Mouse (Mus musculus): ENCODE measurements around the gene Cmip.

The Cmip gene

DNA sequence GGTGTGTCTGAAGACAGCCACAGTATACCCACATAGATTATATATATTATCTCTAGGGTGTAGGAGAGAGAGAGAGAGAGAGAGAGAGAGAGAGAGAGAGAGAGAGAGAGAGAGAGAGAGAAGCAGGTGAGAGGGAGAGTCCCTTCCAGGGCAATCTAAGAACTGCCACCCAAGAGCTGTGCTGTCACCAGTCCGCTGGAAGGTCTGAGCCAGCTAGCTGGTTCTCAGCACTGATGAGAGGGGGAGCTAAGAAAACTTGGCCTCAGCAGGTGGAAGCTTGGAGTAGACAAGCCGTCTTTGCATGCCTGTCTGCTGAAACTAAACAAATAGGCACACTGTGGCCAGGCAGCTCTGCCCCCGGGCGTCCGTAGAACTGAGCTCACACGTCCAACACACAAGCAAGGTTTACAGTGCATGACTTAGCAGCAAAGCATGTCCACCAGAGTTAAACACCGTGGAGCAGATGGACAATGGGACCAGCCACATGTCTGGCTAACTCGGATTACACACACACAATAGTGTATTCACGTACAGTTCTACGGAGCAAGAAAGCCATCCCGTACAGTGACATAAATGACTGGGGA lies 205.9 kb downstream of the Cmip start:
- no peak for DNase-seq (ENCODE audit: low read depth, low spot score)

DNA sequence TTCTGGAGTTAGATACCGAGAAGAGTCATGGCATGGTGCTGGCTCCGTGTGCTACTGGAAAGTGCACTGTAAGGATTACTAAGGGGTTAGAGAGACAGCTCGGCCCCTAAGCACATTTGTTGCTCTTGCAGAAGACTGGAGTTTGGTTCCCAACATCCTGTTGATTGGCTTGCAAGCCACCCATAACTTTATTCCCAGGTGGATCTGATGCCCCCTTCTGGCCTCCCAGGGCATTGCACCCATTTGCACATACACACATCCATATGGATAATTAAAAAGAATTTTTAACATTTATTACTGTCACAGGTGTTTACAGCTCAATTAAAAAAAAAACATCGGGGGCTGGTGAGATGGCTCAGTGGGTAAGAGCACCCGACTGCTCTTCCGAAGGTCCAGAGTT lies 207.7 kb downstream of the Cmip start:
- DNase-seq (ENCODE audit: low read depth, low spot score) = no peak

DNA sequence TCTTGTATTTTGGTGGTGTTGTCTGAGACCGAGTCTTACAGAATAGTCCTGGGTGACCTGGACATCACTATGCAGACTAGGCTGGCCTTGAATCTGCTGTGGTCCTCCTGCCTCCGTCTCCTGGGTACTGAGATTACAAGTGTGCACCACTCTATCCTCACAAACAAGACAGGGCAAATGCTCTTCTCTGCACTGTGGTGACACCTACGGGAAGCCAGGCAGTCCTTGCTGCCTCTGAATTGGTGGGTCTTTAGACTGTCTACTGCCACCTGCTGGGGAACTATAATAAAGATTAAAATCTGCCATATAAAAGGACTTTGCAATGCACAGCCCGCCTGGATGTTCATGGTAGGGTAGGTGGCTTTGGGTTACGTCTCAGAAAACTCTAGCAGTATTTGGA lies 208.4 kb downstream of the Cmip start:
- DNase-seq (ENCODE audit: low read depth, low spot score) = peak; percentile 76

DNA sequence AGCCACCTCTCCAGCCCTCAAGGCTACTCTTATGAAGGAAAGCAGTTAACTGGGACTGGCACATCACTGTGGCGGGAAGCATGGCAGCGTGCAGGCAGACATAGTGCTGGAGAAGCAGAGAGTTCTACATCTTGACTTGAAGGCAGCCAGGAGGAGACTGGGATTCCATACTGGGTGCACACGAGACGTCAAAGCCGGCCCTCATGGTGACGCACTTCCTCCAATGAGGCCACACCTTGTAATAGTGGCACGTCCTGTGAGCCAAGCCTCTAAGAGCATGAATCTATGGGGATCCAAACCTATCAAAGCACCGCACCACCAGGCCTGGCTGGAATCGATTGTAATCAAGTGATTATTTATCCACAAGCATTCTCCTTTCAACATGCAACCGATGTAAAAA lies 210.6 kb downstream of the Cmip start:
- no peak for DNase-seq (ENCODE audit: low read depth, low spot score)

DNA sequence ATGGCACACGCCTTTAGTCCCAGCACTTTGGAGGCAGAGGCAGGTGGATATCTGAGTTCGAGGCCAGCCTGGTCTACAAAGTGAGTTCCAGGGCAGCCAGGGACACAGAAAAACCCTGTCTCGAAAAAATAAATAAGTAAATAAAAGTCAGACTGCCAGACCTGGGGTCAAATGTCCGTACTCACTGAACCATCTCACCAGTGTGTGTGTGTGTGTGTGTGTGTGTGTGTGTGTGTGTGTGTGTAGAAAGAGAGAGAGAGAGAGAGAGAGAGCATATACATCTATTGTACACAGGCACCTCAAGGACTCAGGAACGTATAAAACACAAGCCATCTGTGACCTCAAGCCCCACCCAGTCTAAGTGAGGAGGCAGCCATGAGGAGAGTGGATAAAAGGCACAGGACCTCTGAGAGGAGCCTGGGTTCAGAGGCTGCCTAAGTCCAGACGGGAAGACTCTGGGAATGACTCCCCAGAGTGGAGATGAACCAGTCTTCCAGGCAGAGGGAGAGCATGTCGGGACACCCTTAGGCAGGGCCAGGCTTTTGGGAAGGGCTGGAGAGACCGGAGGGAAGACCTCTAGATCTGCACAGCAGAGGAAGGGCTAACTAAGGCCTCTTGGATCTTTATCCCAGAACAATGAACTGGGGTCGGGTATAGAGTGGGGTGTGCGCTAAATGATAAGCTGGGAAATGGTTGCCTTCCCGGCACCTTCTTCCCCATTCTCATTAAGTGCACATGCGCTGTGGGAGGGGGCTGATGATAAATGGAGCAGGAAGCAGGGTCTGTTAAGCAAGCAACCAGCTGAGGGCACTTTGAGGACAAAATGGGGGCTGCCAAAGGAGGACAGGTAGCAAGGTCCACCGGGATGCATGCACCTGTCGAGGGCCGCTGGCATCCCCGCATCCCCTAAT lies 212.8 kb downstream of the Cmip start:
- DNase-seq (ENCODE audit: low read depth, low spot score) = no peak

DNA sequence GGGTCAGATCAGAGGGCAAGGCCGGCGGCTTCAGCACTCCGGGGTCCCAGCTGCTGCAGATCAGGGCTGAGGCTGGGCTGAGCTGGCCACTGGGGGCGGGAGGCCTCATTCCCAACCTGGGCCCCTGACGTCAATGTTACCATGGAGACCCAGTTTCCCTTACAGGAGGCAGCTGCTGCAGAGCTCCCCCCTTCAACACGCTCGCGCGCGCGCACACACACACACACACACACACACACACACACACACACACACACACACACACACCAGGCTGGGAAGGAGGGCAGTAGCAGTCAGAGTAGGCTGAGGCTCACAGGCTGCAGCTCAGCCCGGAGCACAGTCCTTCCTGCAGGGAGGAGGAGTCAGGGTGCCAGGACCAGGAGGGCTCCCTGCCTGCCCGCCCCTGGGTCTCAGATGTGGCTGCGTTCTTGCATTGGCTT lies 213.5 kb downstream of the Cmip start:
- peak; percentile 89 for DNase-seq (ENCODE audit: low read depth, low spot score)

DNA sequence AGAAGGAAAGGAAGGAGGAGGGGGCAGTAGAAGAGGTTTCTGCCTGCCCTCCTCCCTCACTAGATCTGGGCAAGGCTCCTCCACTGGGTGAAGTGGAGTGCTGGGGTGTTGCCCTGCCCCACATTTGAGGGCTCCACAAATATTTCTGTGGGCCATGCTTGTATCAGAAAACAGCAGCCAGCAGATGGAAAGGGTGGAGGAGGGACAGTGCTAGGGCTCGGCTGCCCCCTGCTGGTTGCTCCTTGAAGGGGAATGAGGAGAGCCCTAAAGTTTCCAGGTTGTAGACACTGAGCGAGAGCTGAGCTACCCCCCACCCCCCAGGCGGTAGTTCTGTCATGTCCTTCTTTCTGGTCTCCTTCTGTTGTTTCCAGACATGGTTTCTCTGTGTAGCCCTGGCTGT lies 214.3 kb downstream of the Cmip start:
- DNase-seq (ENCODE audit: low read depth, low spot score) = peak; percentile 71

DNA sequence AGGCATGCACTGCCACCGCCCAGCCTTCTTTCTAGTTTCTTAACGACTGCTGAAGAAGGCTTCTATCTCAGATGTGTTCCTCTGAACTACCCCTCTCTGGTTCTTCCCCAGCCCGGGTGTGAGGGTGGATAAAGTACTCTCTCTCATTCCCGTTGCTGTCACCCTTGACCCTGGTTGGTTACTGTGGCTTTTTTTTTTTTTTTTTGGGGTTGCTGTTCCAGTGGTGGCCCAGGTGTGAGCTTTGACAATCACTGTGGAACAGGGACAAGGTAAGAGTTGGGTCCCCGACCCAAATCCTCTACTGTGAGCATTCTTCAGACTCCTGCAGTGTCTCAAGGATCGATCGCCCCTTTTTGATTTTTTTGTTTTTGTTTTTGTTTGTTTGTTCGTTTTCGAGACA lies 214.8 kb downstream of the Cmip start:
- DNase-seq (ENCODE audit: low read depth, low spot score) = no peak

DNA sequence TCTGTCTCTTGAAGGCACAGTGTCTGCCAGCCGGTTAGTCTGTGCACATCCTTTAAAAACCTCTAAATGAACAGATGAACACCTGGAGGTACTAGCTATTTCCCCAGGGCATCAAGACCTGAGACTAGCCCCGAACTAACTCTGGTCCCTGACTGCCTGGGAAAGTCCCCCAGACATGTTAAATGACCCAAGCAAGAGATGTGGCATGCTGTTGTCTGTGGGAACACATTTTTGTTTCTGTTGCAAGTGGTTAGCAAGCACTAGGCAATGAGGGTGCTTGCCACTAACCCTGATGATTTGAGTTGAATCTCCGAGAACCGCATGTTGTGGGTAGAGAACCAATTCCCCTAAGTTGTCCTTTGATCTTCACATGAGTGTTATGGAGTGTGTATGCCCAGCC lies 215.5 kb downstream of the Cmip start:
- no peak for DNase-seq (ENCODE audit: low read depth, low spot score)

DNA sequence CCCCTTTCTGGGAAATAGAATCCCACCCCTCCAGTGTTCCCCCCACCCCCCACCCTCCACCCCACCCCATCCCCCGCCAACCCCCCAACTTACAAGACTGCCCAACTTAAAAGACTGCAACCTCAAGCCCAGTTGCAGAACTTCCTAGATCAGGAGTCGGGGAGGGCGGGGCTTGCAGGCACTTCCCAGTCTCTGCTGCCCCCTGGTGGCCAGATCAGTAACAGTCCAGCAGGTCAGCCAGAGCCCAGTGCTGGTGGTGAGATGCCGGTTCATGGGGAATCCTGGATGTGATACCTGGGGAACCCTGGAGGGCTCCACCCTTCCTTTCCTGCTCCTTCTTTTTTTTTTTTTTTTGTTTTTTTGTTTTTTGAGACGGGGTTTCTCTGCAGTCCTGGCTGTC lies 218.1 kb downstream of the Cmip start:
- peak; percentile 89 for DNase-seq (ENCODE audit: low read depth, low spot score)

DNA sequence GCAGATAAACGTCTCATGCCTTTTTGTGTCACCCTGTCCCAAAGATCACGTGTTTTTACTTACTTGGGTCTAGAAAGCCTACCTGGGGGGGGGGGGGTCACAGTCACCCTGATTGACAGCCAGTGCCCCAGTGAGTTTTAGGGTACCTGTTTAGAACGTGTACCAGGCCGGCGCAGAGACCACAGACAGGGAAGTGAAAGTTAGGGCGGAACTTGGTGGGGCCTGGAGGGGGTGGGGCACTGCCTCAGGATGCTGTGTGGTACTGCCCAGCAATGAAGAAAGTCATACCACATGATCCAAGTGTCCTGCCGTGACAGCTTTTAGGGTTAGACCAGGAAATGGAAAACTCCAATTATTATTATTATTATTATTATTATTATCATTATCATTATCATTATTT lies 219.0 kb downstream of the Cmip start:
- no peak for DNase-seq (ENCODE audit: low read depth, low spot score)

DNA sequence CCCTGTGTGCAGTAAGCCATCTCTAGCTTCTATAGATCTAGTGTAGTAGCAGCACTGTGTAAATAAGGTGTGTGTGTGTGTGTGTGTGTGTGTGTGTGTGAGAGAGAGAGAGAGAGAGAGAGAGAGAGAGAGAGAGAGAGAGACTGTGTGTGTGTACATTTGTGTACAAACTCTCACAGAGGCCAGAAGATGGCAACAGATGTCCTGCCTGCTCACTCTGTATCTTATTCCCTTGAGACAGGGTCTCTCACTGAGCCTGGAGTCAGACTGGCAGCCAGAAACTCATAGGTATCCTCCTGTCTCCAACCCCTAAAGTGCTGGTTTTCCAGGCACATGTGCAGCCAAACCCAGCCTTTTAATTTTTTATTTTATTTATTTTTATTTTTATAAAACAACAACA lies 221.2 kb downstream of the Cmip start:
- DNase-seq (ENCODE audit: low read depth, low spot score) = no peak

DNA sequence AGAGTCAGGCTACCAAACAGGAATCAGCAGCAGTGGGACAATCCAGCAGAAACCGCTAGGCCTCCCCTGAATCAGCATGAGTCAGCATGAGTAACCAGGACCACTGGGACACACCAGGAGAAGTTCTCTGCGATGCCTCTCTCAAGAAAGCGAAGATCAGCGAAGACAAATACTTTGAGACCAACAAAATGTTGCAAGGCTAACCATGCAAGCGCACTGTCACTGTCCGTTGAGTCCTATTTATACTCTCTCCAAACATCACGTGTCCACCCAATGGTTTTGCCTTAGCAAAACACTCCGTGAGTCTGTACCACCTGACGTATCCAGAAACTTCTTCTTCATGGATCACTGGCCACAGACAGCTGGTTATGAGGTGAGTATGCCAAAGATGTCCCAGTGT lies 223.1 kb downstream of the Cmip start:
- no peak for DNase-seq (ENCODE audit: low read depth, low spot score)

DNA sequence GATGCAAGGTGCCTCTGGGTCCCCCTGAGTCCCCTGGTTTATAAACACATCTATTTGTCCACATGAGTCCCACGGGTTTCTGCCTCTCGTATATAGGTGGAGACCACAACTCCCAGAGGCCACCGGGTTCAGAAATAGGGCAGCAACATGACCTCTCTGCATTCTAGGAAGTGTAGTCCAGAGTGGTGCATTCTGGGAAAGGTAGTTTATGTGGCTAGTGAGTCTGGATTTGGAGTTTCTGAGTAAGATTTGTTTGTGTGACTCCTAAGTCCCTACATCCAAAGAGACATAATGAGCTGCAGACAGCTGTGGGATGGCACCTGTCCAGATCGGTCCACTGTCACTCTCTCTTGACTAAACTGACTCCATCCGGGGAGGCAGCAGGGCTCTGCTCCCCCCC lies 223.7 kb downstream of the Cmip start:
- DNase-seq (ENCODE audit: low read depth, low spot score) = no peak

DNA sequence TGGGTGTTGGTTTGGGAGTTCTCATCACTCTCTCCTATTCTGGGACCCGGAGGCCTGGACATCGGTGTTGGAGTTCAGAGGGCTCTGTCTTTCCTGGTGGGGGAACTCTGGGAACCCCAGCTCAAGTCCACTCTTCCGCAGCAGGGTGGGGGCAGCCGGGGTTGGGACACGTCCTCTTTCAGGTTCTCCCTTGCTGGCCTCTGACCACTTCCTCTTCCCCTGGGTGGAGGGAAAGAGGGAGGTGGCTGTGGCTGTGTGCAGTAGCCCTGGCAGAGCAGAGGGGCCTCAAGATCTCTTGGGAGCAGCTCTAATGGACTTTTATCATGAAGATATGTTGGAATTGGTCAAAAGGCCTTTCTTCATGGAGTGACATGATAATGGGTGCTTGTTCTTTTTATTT lies 225.0 kb downstream of the Cmip start:
- DNase-seq (ENCODE audit: low read depth, low spot score) = no peak

DNA sequence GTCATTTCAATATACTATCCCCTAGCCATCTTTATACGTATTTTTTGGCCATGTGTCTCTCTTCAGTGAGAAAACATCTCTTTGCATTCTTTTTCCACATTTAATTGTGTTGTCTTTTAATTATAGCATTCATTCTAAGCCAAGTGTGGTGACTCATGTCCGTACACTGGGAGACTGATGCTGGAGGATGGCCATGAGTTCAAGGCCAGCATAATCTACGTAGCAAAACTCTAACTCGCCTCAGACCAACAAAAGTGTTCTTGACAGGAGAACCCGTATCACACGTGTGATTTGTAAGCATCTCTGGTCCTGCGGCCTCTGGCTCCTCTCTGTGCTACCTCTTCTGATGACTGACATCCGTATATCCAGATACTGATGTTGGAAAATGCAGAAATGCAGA lies 227.9 kb downstream of the Cmip start:
- no peak for DNase-seq (ENCODE audit: low read depth, low spot score)

DNA sequence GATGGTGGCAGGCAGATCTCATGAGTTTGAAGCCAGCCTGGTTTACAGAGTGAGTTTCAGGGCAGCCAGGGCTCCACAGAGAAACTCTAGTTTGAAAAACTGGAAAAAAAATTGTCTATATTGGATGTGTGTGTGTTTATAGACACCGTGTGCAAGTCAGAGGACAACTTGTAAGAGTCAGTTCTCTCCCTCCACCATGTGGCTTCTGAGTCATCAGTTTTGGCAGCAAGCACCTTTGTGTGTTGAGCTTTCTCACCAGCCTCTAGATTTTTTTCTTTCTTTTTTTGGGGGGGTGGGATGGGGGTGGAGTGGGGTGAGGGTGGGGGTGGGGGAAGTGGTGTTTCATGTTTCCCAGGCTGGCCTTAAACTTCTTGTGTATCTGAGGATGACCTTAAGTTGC lies 228.5 kb downstream of the Cmip start:
- DNase-seq (ENCODE audit: low read depth, low spot score) = no peak

DNA sequence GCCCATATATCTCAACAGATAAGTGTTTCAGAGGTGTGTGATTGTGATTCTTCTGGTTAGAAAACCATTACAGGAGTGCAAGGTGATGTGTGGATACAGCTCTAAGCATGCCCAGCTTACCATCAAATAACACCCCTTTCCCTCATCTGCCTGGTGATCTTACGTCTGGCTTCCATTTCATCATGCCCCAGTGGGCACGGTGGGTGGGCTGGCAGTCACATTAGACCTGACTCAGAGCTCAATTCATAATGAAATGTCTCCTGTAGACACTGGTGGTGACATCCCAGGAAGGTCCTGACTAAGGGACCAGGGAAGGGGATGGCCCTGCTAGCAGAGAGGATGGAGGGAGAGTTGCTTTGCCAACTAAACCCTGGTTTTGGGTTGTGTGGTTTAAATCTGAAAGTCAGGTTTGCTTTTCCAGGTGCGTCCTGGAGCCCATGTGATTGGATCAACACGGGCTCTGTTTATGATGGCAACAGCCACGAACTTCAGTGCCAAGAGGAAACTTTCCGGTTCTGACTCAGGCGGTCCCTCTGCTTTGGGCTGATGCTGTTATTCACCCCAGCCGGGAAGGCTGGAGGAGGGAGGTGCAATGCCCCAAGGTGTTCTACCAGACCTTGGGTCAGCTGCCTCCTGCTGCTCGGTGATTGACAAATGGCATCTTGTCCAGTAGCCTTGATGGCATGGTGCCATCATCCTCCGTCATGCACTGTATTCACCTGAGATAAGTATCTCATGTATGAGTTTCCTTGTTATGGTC lies 231.6 kb downstream of the Cmip start:
- DNase-seq (ENCODE audit: low read depth, low spot score) = no peak

DNA sequence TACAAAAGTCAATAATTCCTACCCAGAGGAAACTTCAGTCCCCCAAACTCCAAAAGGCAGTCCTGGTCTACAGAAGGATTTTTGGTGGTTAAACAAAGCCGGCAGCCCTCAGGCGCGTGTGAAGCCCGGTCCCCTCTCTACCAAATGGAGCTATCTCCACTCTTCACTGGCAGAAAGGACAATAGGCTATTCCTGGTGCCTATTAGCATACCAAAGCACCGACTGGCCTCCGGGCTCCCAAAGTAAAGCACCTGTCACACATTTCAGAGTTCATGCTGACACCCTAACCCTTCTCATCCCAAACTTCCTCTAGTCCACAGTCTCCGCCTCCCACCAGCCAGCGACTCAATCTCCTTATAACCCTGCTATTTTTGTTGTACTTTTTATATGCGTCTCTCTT lies 236.7 kb downstream of the Cmip start:
- no peak for DNase-seq (ENCODE audit: low read depth, low spot score)

DNA sequence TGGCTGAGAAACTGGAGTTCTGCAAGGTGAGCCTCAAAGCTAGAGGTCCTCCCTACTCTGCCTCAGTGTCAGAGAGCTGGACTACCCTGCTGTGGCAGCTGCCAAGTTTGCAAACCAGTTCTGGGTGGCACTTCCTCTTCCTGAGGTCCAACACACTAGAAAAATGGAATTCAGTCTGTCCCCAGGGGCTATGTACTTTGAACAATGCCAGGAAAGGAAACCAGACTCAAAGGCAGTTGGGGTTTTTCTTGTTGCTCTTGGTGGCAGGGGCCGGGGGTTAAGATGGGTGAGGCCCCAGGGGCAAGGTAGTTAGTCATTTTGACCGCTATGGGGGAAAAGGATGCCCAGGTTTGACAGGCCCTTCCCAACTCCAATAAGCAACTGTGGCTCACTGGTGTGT lies 238.0 kb downstream of the Cmip start:
- DNase-seq (ENCODE audit: low read depth, low spot score) = no peak

DNA sequence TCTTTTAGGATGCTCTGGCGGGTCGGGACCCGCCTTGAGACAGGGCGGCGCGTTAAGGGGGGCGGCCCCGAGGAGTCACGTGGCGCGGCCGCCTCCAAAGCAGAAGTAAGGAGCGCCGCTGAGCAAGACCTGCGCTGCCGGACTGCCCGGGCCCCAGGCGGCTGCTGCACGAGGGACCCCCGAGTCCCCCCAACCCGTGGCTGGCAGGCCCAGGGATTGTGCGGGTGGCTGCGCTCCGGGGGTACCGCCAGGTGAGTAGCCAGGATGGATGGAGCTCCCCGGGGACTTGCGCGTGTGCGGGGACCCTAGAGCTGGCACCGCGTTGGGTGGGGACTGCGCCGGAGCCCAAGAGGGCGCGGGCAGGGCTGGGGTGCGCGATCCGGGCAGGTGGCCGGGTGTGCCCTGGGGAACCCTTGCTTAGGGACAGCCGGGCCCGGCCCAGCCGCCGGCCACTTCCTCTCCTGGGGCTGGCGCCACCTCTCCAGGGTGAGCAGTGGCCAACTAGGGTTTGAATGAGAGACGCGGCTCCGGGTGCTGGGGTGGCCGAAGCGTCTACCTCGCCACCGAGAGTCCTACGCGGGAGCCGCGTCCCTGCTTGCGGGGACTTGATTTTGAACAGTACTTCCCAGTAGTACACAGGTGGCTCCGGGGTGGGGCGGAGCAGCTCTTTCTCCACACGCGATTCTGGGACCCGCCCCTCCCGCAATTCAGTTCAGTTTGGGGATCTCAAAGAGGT lies 241.5 kb downstream of the Cmip start, which contains the start of gene Plcg2:
Gene Plcg2 (plus strand): TSS at position 113 of the 736 bp plus-strand sequence.
- DNase-seq (ENCODE audit: low read depth, low spot score) = no peak
